Mouse (Mus musculus) forebrain, postnatal 0 days (tissue): ENCODE results near the gene Tmco4. TPM values are rescaled to one million over a fixed set of nuclear protein-coding genes. Genes with fewer than 3 reads are reported as not detected.

Experiments
- ATAC-seq: fragments of 200-750 bp; cut with Nextera tagmentation; 2 replicates; pipeline ENCODE4 v1.8.0; 2017; ENCODE audit warnings: mild to moderate bottlenecking, moderate library complexity
- DNase-seq: peaks from one replicate; pipeline ENCODE4 v3.0.0-alpha.2; 2015
- H3K27ac ChIP-seq: fragments of 300-500 bp; sonication (generic); 2 replicates; pipeline ENCODE4 v1.5.1; 2014; ENCODE audit warnings: low read depth, mild to moderate bottlenecking, antibody characterized with exemption, low read length, moderate library complexity, mixed read lengths
- H3K27me3 ChIP-seq: fragments of 300-500 bp; sonication (generic); 2 replicates; pipeline ENCODE4 v1.6.1; 2014; ENCODE audit warnings: mild to moderate bottlenecking, low read length, mixed read lengths; ENCODE audit not compliant: insufficient read depth
- H3K36me3 ChIP-seq: fragments of 300-500 bp; sonication (generic); 2 replicates; pipeline ENCODE4 v1.6.1; 2014; ENCODE audit warnings: mild to moderate bottlenecking, moderate library complexity; ENCODE audit not compliant: insufficient read depth
- H3K4me1 ChIP-seq: fragments of 300-500 bp; sonication (generic); 2 replicates; pipeline ENCODE4 v1.6.1; 2014; ENCODE audit warnings: antibody characterized with exemption; ENCODE audit not compliant: insufficient read depth
- H3K4me2 ChIP-seq: fragments of 300-500 bp; sonication (generic); 2 replicates; pipeline ENCODE4 v1.6.1; 2014; ENCODE audit warnings: low read depth, mild to moderate bottlenecking, moderate library complexity
- H3K4me3 ChIP-seq: fragments of 300-500 bp; sonication (generic); 2 replicates; pipeline ENCODE4 v1.5.1; 2014; ENCODE audit warnings: low read depth, low read length, mixed read lengths
- H3K9ac ChIP-seq: fragments of 300-500 bp; sonication (generic); 2 replicates; pipeline ENCODE4 v1.6.1; 2014; ENCODE audit warnings: mild to moderate bottlenecking
- H3K9me3 ChIP-seq: fragments of 300-500 bp; sonication (generic); 2 replicates; pipeline ENCODE4 v1.6.1; 2016; ENCODE audit warnings: low read length
- CTCF ChIP-seq: sonication (generic); IDR thresholded peaks from 2 replicates; pipeline ENCODE4 v1.5.1; 2016; ENCODE audit warnings: antibody characterized with exemption, control low read depth, low read depth
- WGBS: fragments of 180-500 bp; shearing (Covaris S2); extraction: QIAGEN DNeasy Blood & Tissue Kit; methylation state at CpG from one replicate; pipeline ENCODE4 v1.1.7; 2014; 5-methylcytosine and 5-hydroxymethylcytosine counted together
- polyA plus RNA-seq: library from polyadenylated mRNA; unstranded; fragments of >200 nt; fragmentation: Nextera tagmentation; extraction: Ambion mirVana; gene quantifications from 2 replicates; pipeline ENCODE4 v1.2.1, GENCODE M21; 2015
- total RNA-seq: library from RNA; depleted of rRNA; stranded (reverse); fragments of >200 nt; gene quantifications from 2 replicates; pipeline ENCODE4 v1.2.3, GENCODE M21; 2014

The Tmco4 gene
- total and polyA plus RNA-seq, 2 experiments from 2014 or later: 1.5 to 4.0 TPM

GRCm38 (mm10) chr4:139004067-139004466 is 31.4 kb downstream of the Tmco4 start:
- Histone ChIP-seq H3K9ac (no peak overlapping the region), H3K4me2 (no peak overlapping the region), H3K9me3 (no peaks in the 10 kb centered on the region), H3K27ac (no peak overlapping the region), H3K27me3 (no peaks in the 10 kb centered on the region), H3K4me3 (no peak overlapping the region), H3K4me1 (no peaks in the 10 kb centered on the region), H3K36me3 (no peaks in the 10 kb centered on the region)
- no peak for TF ChIP-seq CTCF
- ATAC-seq: no peak
- no peak for DNase-seq
- 73% methylated on average over 8 of the region's 8 CpGs for WGBS

DNA sequence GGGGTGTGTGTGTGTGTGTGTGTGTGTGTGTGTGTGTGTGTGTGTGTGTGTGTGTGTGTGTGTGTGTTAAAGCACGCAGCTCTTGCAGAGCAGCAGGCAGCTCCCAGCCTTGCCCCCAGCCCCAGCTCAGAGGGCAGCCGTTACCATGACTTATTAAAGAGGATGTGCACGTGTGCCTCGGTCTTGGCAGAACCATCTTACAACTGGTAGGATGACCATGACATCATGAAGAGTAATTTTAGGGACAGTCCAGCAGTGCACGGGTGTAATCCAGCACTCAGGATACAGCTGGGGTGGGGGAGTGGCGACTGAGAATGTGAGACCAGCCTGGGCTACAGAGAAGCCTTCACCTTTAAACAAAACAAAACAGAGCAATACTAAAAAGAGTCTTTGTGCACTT is 32.5 kb downstream of the Tmco4 start:
- Histone ChIP-seq H3K36me3 (no peaks in the 10 kb centered on the region), H3K9ac (no peak overlapping the region), H3K27me3 (no peaks in the 10 kb centered on the region), H3K27ac (no peak overlapping the region), H3K9me3 (no peaks in the 10 kb centered on the region), H3K4me3 (no peak overlapping the region), H3K4me2 (no peak overlapping the region), H3K4me1 (no peaks in the 10 kb centered on the region)
- DNase-seq (no peak), ATAC-seq (no peak; the same call in 1 of the 2 replicates)
- WGBS: 62% methylated on average over 6 of the region's 6 CpGs
- TF ChIP-seq CTCF: no peak

- no peak overlapping the region for H3K4me2 ChIP-seq
- no peaks in the 10 kb centered on the region for H3K36me3 ChIP-seq
- H3K27me3 ChIP-seq: no peaks in the 10 kb centered on the region
- no peaks in the 10 kb centered on the region for H3K9me3 ChIP-seq
- no peak for ATAC-seq
- H3K9ac ChIP-seq: no peak overlapping the region
- H3K27ac ChIP-seq: no peak overlapping the region
- H3K4me3 ChIP-seq: no peak overlapping the region
- TF ChIP-seq CTCF: no peak
- no peak for DNase-seq
- 85% methylated on average over 3 of the region's 3 CpGs for WGBS
- H3K4me1 ChIP-seq: no peaks in the 10 kb centered on the region
These were observed 34.7 kb downstream of the Tmco4 start for GRCm38 (mm10) chr4:139007353-139007752.

DNA sequence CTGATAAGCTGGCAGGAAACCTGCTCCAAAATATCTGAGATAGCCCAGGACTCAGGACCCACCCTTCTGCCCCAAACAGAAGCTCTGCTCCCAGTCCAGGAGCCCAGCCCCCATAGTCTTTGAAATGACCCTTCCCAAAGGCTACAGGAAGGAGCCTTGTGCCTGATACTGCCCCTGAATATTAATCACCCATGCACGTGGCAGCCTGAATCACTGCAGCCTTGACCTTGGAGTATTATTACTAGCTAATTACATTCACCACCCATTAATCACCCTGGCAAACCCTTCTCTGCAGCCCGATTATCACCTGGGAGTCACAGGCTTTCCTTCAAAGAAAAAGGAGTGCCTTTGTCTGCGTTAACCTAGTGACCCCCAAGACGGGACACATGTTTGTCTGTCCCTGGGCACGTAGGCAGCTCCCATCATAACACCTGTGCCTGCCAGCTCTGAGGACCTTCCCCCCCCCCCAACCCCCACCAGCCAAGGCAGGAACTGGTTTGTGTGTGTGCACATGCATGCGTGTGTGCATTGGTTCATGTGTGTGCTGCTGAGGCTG is 35.4 kb downstream of the Tmco4 start:
- Histone ChIP-seq H3K9me3 (no peaks in the 10 kb centered on the region), H3K4me3 (no peak overlapping the region), H3K4me2 (no peak overlapping the region), H3K4me1 (no peaks in the 10 kb centered on the region), H3K27me3 (no peaks in the 10 kb centered on the region), H3K9ac (no peak overlapping the region), H3K36me3 (no peaks in the 10 kb centered on the region), H3K27ac (no peak overlapping the region)
- ATAC-seq (no peak), DNase-seq (no peak)
- TF ChIP-seq CTCF: no peak
- WGBS: 45% methylated on average over 6 of the region's 6 CpGs

DNA sequence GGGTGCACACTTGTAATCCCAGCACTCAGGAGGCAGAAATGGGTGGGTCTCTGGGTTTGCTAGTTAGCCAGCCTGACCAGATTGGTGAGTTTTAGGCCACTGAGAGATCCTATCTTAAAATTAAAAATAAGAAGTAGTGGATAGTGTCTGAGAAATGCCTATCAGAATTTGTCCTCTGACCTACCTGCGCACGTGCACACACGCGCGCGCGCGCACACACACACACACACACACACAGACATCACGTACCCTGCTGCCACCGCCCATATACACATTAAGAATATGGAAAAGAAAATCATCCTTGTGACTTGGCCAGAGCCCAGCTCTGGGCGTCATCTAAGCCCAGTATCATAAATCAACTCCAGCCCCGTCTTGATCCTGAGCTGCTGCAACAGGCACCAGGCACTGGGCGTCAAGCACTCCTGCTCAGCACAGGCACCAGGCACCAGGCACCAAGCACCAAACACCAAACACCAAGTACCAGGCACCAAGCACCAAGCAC is 38.6 kb downstream of the Tmco4 start:
- H3K4me3 ChIP-seq: no peak overlapping the region
- no peak for ATAC-seq
- 98% methylated on average over 13 of the region's 13 CpGs for WGBS

DNA sequence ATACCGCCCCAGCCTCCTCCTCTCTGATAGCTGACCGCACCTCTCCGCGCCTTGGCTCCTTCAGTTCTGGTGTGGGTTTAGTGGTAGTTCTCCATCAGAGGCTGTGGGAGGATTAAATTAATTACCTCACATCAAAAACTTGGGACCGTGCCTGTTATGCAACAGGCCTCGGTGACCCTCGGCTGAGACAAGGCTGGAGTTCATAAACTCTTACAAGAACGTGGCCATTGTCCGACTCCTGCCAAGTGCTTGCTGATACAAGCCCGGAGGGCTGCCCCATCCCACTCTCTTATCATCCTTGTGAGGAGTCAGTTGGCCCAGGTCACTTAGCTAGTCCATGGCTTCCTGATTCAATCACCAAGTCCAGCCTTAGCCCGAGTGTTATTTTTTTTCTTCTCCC is 40.6 kb downstream of the Tmco4 start:
- 85% methylated on average over 11 of the region's 11 CpGs for WGBS
- no peak for TF ChIP-seq CTCF
- H3K36me3 ChIP-seq: no peaks in the 10 kb centered on the region

More for the DNA sequence above, 38.6 kb downstream of the Tmco4 start:
- Histone ChIP-seq H3K27ac (no peak overlapping the region), H3K27me3 (no peaks in the 10 kb centered on the region), H3K36me3 (no peaks in the 10 kb centered on the region), H3K4me2 (no peak overlapping the region), H3K9ac (no peak overlapping the region), H3K4me1 (no peaks in the 10 kb centered on the region), H3K9me3 (no peaks in the 10 kb centered on the region)
- TF ChIP-seq CTCF: no peak
- no peak for DNase-seq

GRCm38 (mm10) chr4:139014793-139015192 is 42.1 kb downstream of the Tmco4 start:
- WGBS: 90% methylated on average over 6 of the region's 6 CpGs
- H3K4me3 ChIP-seq: no peak overlapping the region
- peak; percentile 54 for TF ChIP-seq CTCF
- DNase-seq (no peak), ATAC-seq (no peak)
- H3K9ac ChIP-seq: no peak overlapping the region
- H3K9me3 ChIP-seq: no peaks in the 10 kb centered on the region
- no peaks in the 10 kb centered on the region for H3K36me3 ChIP-seq
- no peak overlapping the region for H3K4me2 ChIP-seq
- no peaks in the 10 kb centered on the region for H3K27me3 ChIP-seq
- no peaks in the 10 kb centered on the region for H3K4me1 ChIP-seq
- no peak overlapping the region for H3K27ac ChIP-seq

More for the DNA sequence above, 40.6 kb downstream of the Tmco4 start:
- DNase-seq (no peak), ATAC-seq (no peak)
- Histone ChIP-seq H3K9ac (no peak overlapping the region), H3K4me1 (no peaks in the 10 kb centered on the region), H3K4me3 (no peak overlapping the region), H3K9me3 (no peaks in the 10 kb centered on the region), H3K27ac (no peak overlapping the region), H3K4me2 (no peak overlapping the region), H3K27me3 (no peaks in the 10 kb centered on the region)
